Mouse (Mus musculus): ENCODE results near the gene Hcrtr2.

Gene Hcrtr2

DNA sequence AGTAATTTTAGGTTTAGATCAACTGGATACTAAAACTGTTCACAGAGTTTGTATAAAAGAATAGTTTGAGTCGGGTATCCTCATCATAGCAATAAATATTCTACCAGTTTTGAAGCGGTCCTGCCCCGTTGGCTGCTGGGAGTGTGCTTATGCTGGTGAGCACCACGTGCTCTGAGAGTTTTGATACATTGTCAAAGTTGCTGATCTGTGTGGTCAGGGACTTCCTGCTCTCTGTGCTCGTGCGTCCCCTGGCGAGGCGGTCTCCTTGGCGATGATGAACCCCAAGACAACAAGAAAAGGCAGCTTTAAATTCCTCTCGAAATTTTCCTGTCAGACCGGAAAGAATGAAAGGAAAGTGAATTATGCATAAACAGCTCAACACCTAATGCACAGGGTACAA lies 93.3 kb downstream of the Hcrtr2 start:
- peak in 1 of 2 experiments; percentile 3 for DNase-seq

DNA sequence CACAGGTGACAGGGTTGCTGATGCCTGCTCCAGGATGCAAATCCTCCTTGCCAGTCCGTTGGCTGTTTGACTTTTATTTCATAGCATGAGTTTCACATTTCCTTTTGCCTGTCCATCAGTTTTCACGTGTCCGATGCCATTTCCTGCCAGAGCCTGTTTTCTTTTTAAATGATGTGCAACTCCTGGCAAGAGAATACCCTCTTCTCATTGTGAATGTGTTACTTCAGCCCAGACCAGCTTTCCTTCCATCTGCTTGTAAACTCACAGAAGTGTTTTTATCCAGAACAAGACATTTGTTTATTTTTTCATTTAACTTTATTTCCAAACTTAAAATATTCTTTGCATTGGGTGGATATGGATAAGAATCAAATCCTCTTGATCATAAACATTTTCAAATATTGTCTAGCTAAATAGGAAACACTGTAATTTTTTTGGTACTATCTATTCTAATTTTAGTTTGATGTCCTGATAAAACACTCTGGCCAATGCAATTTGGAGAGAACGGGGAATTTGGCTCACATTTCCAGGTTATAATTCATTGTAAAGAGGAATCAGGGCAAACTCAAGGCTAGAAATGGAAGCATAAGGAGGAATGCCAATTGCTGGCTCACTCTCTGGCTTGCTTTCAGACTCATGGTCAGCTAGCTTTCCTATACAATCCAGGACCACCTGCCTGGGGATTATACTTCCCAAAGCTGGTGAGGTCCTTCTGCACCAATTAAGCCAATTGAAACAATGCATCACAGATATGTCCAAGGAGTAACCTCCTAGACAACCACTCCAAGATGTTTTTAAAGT lies 106.3 kb downstream of the Hcrtr2 start:
- DNase-seq: no peak

DNA sequence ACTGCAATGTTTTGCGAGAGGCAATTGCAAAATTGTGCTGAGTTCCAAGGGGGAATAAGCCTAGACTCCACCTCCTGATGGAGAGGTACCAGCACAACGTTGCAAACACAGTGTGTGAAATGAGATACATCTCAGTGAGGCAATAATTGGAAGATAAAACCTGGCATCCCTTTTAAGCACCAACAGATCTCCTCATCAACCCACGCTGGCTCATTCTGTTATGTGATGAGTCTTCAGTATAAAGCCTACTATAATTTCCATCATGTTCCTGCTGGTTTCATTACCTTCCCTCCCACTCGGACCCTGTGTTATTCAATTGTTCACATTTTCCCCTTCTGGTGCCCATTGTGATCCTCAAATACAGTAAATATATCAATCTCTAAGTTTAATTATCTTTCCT lies 109.0 kb downstream of the Hcrtr2 start:
- no peak for DNase-seq

DNA sequence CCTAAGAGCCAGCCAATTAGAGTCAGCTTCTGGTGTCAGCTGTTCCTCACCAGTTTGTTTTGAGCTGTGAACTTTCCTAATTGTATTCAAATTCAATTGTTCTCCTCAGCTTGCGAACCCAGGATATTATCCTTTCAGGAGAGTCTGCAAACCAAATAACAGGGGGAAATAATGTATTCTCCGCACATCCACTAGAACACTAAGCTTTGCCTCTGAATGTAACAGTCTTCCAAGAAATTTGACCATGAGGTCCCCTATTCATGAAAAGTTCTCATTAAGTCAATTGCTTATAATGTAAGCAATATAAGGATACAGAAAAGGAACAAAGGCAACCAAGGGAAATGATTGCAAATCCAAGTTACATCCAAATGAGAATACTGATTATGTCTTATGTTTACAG lies 110.1 kb downstream of the Hcrtr2 start, which contains the start of gene Gfral:
Gene Gfral (minus strand): TSS at position 101 of the 400 bp plus-strand sequence.
- no peak for DNase-seq

DNA sequence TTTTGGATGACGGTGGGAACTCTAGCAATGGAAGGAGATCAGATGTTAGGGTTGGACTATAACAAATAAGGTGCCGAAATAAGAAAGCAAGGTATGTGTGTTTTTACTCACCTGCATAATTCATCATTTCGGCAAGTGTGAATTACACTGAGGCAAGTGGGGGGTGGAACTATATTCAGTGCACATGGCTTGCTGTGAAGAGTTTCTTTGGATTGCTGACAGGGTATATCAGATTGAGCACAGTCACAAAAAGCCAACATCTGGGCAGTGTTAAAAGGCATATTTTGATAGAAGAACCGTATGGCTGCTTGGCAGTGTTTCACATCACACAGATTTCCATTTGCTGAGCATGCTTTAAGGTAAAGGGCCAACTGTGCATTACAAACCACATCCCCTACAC lies 126.7 kb downstream of the Hcrtr2 start:
- DNase-seq: no peak

DNA sequence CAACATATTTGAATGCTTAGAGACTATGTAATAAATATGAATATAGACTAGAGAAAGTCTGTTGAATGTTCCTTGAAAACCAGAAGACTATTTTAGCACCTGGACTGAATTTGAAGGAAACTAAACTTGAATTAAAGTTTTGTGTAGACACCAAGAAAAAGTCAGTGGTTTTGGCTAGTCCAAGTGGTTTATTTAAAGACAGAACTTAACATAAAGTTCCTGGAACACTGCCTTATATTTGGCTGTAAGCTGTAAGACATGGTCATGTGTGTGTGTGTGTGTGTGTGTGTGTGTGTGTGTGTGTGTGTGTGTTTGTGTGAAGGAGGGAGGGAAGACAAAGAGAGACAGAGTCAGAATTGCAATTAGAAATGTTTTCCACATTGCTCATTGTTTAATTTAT lies 144.4 kb downstream of the Hcrtr2 start:
- no peak for DNase-seq

All from spleen, adult 18-20 months (tissue).